Mouse (Mus musculus): ENCODE data around the gene Ksr1.

GRCm38 (mm10) chr11:79057809-79058208, 88.4 kb downstream of the Ksr1 start:
- TF ChIP-seq EP300 (IDR thresholded peaks at IDR 0.05; ENCODE audit: insufficient read depth, low read depth, low read length) (no peak), CTCF (IDR thresholded peaks at IDR 0.05) (no peak)

All from heart, adult 2 months (tissue).